Mouse (Mus musculus) lung, postnatal 4 days (tissue): ENCODE measurements around the gene Wdr82.
"Not testable (repeated sequence)": the region's sequence is repeated elsewhere in the genome, so short reads cannot be mapped to it uniquely, and the experiment has no call there.

ENCODE experiments used
- DNase-seq, 2 experiments: peaks; one replicate each; pipeline ENCODE4 v3.0.0; 2021

Gene Wdr82

GRCm38 (mm10) chr9:106167241-106167640 is 3.5 kb upstream of the Wdr82 start:
- DNase-seq: no peak

- peak in 1 of 2 experiments; percentile 44 for DNase-seq
Measured at GRCm38 (mm10) chr9:106167703-106168102, 3.0 kb upstream of the Wdr82 start.

- DNase-seq: not testable (repeated sequence)
Measured at GRCm38 (mm10) chr9:106169006-106169405, 1.7 kb upstream of the Wdr82 start.

GRCm38 (mm10) chr9:106169917-106170316 is 811 bp upstream of the Wdr82 start:
- DNase-seq: no peak

- DNase-seq: peak; percentile 75 to 76
Measured at GRCm38 (mm10) chr9:106171346-106172158, 824 bp downstream of the Wdr82 start.

- no peak for DNase-seq
Measured at GRCm38 (mm10) chr9:106172527-106172926, 1.8 kb downstream of the Wdr82 start.

GRCm38 (mm10) chr9:106173363-106173762 is 2.6 kb downstream of the Wdr82 start:
- DNase-seq: no peak

- DNase-seq: no peak
Measured at GRCm38 (mm10) chr9:106175552-106176200, 4.9 kb downstream of the Wdr82 start.

GRCm38 (mm10) chr9:106176769-106177168 is 6.0 kb downstream of the Wdr82 start:
- DNase-seq: no peak

- DNase-seq: no peak
Measured at GRCm38 (mm10) chr9:106177799-106178198, 7.1 kb downstream of the Wdr82 start.

- no peak for DNase-seq
Measured at GRCm38 (mm10) chr9:106179454-106179853, 8.7 kb downstream of the Wdr82 start.

GRCm38 (mm10) chr9:106179964-106180363 is 9.2 kb downstream of the Wdr82 start:
- DNase-seq: no peak

GRCm38 (mm10) chr9:106182146-106182545 is 11.4 kb downstream of the Wdr82 start:
- no peak for DNase-seq

GRCm38 (mm10) chr9:106183996-106184395 is 13.3 kb downstream of the Wdr82 start:
- no peak for DNase-seq

GRCm38 (mm10) chr9:106191355-106191754 is 20.6 kb downstream of the Wdr82 start:
- DNase-seq: no peak

GRCm38 (mm10) chr9:106192024-106192423 is 21.3 kb downstream of the Wdr82 start:
- DNase-seq: no peak

- DNase-seq: no peak
Measured at GRCm38 (mm10) chr9:106192998-106193397, 22.3 kb downstream of the Wdr82 start.

- no peak for DNase-seq
Measured at GRCm38 (mm10) chr9:106193930-106194807, 23.4 kb downstream of the Wdr82 start.

- no peak for DNase-seq
Measured at GRCm38 (mm10) chr9:106195693-106196092, 25.0 kb downstream of the Wdr82 start.

GRCm38 (mm10) chr9:106197081-106197713 is 26.5 kb downstream of the Wdr82 start:
- peak in 1 of 2 experiments; percentile 20 for DNase-seq

GRCm38 (mm10) chr9:106197732-106198131 is 27.0 kb downstream of the Wdr82 start:
- DNase-seq: peak in 1 of 2 experiments; percentile 22

- DNase-seq: peak; percentile 88 to 91
Measured at GRCm38 (mm10) chr9:106198962-106199458, 28.3 kb downstream of the Wdr82 start.
